Mouse (Mus musculus) frontal cortex, postnatal 14 days (tissue): Measurements from ENCODE around the gene Vim.
"Not testable (repeated sequence)": the region's sequence is repeated elsewhere in the genome, so short reads cannot be mapped to it uniquely, and the experiment has no call there.

Source experiments
- DNase-seq, 2 experiments: peaks; one replicate each; pipeline ENCODE4 v3.0.0; 2022; ENCODE audit warnings: low spot score in 2 of 2

Gene Vim

GRCm38 (mm10) chr2:13560396-13560795, 13.3 kb upstream of the Vim start:
- no peak for DNase-seq

DNA sequence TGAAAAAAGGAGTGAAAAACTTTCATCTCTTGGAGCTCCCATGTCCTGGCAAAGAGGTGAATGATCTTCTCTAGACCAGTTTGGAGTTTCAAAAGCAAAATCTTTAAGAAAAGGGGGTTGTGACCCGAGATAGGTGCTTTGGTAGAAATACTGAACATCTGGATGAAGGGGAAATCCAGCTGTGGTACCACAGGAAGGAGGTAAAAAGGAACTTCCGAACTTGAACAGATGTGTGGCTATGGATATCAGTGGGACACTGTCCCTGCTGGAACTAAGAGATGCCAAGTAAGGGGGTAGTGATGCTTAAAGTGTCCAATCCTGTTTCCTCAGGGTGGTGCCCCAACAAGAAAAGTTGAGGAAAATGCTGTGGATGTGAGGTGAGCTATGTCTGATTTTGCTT, 3.6 kb upstream of the Vim start:
- DNase-seq, result no peak

GRCm38 (mm10) chr2:13572101-13572553, 1.6 kb upstream of the Vim start:
- DNase-seq, result no peak

DNA sequence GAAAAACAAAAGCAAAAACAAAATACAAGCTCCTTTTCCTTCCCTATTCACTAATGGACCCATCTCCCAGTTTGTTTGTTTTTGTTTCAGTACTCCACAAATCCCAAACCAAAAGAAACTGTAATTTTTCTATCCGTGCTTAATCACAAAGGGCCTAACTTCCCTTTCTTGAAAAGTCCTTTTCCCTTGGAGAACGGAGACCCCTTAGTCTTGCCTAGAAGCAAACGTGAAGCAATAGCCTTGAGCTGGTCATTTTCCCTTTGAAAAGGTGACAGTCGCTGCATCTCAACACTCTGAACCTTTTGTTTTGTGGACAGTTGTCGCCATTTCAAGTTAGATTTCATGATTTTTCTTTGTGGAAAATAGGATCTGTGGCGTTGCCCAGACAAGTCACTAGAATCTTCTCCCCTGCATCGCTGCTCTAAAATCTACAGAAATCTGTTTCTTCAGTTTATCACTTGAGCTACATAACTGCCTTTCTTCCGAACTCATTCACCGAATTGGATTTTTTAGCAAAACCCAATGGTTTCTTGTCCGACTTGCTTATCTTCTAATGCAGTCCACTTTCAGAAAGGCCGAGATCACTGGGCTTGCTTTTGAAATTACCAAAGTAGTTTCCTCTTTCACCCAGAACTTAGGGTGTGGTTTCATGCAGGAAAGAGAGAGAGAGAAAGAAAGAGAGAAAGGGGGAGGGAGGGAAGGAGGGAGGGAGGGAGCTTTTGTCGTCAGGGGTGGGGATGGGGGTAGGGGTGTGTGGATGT, 900 bp upstream of the Vim start:
- no peak for DNase-seq

GRCm38 (mm10) chr2:13574066-13574800, 506 bp downstream of the Vim start:
- DNase-seq, result peak; percentile 19 to 37

GRCm38 (mm10) chr2:13574801-13575150, 1.0 kb downstream of the Vim start:
- DNase-seq, result no peak

GRCm38 (mm10) chr2:13575287-13575801, 1.6 kb downstream of the Vim start:
- peak; percentile 25 to 77 for DNase-seq

DNA sequence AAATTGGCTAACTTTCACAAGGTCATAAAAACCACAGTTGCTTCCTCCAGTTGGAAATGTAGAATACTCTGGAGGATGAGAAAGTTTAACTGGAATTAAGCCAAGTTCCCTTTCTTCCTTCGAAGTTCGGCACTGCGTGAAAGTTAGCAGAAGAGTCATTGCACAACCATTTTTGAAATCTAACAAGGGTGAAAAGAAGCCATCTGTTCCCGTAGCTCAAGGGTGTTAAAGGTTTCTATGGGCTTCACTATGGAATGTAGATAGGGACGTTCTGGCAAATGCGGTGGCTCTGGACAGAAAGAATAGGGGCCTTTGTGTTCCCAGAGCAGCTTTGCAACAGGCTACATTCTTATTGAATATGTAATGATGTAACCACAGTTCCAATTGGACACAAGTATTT, 2.2 kb downstream of the Vim start:
- DNase-seq, result no peak

- DNase-seq, result no peak
These were observed 3.7 kb downstream of the Vim start for GRCm38 (mm10) chr2:13577399-13577798.

DNA sequence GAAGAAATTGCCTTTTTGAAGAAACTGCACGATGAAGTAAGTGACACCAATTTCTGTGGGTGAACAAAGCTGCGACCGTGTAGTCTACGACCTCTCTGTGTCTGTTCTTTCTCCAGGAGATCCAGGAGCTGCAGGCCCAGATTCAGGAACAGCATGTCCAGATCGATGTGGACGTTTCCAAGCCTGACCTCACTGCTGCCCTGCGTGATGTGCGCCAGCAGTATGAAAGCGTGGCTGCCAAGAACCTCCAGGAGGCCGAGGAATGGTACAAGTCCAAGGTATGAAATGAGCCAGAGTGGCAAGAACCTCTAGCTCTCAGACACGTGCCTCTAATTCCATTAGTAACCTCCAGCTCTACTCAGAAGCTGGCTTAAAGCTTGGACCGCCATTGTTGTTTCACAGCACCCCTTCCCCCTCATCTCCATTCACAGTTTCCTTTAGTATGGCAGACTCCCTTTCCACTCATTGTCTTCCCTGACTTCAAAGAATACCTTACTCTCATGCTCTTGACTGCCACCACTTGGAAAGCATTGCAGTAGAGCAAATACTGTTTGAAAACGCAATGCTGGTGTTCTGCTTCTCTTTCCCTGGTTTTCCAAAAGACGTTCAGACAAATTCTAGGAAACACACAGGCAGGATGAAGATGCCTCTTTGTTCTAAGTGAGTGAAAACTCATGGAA, 4.9 kb downstream of the Vim start:
- no peak for DNase-seq

DNA sequence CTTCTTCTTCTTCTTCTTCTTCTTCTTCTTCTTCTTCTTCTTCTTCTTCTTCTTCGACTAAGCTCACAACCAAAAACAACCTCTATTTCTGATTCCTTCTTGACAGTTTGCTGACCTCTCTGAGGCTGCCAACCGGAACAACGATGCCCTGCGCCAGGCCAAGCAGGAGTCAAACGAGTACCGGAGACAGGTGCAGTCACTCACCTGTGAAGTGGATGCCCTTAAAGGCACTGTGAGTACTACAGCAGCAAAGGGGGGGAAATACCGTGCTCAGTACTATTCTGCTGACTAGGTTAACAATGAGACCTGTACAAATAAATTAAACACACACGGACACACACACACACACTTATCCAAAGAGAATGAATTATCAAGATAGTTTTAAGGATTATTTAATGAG, 5.6 kb downstream of the Vim start:
- DNase-seq, result no peak

DNA sequence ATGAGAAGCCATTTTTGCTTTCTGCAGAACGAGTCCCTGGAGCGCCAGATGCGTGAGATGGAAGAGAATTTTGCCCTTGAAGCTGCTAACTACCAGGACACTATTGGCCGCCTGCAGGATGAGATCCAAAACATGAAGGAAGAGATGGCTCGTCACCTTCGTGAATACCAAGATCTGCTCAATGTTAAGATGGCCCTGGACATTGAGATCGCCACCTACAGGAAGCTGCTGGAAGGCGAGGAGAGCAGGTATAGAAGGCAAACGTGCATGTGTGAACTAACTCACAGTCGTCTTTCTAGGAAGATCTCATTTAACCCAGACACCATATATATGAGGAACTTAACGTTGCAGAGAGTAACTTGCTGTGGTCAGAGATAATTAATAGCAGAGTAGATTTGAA, 6.3 kb downstream of the Vim start:
- no peak for DNase-seq

DNA sequence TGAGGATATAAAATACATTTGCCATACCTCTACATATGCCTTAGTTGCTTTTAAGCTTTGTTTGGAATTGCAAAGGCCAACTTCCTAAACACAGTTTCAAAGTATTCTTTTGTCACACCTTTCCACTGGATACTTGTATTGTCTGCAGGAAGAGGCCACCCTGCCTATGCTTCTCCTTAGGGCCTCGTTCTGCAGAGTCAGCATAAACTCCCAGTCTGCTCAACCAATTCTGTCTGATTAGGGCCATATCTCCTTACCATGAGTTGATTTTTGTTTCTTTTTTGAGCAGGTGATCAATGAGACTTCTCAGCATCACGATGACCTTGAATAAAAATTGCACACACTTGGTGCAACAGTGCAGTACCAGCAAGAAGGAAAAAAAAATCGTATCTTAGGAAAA, 8.5 kb downstream of the Vim start:
- DNase-seq, result no peak

DNA sequence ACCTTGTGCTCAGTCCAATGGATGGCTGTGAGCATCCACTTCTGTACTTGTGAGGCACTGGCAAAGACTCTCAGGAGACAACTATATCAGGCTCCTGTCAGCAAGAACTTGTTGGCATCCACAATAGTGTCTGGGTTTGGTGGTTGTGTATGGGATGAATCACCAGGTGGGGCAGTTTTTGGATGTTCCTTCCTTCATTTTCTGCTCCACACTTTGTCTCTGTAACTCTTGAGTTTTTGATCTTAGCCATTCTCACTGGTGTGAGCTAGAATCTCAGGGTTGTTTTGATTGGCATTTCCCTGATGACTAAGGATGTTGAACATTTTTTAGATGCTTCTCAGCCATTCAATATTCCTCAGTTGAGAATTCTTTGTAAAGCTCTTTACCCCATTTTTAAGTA, 10.0 kb downstream of the Vim start:
- DNase-seq, result not testable (repeated sequence)

DNA sequence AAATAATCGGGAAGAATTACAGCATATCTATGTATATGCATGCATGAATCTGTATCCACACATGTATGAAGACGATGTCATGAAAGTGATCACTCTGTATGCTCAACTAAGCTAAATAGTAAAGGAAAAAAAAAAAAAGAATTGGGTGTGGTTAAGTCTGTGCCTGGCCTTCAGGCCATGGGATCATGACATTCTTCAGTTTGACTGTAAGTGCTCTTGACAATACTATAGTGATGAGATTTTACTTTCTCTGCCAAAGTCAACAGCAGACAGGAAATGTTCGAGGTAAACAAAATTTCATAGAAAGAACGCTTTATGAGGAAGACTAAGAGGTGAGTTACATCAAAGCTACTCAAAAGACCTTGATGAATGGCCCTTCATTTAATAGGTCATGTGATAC, 19.6 kb downstream of the Vim start:
- DNase-seq, result no peak

- no peak for DNase-seq
These were observed 23.4 kb downstream of the Vim start for GRCm38 (mm10) chr2:13596965-13597656.

DNA sequence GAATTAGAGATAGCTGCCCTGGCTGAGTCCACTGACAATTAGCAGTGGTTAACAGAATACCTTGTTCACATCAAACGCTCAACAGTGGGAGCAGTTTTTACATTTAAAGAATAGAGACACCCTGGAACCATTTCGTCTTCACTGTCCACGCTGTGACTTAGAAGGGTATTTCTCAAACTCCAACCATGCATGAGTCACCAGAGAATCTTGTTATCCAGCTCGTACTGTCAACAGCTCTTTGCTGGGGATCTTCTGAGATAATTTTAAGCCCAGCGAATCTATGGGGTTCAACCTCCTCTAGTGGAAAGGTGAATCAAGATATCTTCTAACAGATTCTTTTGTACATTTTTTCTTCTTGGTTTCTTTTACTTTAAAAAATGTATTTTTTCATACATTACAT, 24.4 kb downstream of the Vim start:
- DNase-seq, result no peak

DNA sequence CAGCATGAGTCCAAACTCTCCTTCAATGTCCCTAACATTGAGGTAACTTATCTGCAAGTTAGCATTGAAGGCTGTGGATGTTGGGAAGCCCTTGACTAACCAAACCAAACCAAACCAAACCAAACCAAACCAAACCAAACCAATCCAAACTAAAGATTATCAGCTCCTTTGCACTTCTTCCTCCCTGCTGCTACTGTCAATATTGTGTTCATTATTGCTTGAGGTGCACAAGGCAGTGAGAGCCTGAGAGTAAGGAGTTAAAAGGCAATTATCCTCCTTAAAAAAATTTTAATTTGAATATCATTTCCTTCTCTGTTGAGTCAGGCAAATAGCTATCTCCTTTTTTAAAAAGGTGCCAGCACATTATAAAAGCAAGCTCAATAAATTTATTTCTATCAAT, 29.4 kb downstream of the Vim start:
- no peak for DNase-seq

GRCm38 (mm10) chr2:13603636-13604035, 29.9 kb downstream of the Vim start:
- not testable (repeated sequence) for DNase-seq

GRCm38 (mm10) chr2:13630136-13630832, 56.6 kb downstream of the Vim start:
- no peak for DNase-seq
